Comparison of ENCODE assay signal across 17 mouse cellular contexts in the genomic region with DNA sequence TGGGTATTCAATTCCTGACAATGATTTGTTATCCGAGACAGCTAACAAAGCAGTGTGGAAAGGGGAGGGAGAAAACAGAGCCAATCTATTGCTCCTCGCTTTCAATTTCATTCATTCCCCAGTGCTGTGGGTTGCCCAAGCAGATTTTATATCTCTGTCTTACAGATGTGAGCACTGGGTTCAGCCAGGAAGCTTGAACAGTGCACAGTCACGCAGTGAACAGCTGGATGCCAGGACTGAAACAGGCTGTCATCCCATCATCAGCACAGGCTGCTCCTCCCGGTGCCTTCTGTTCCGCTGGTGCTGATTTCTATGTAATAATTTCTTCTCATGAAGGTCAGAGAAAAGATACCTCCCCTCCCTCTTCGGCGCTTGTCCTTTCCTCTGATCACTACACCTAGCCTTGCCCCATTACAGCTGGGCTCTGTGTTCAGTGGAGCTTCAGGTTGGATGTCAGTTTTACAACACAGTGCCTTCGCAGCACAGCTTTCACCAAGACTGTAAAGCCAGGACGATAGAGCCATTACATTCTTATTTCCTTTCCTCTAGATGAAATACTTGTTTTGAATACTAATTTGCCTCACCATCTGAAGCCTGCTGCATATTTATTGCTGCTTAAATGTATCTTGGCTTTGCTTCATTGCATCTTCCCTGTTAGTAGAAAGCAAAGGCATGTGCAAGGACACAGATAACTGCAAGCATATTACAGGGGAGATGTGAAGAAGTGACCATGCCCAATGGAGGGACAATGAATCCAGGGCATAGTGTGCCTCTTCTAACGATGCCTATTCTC. TPM values are rescaled to one million over a fixed set of nuclear protein-coding genes. Genes with fewer than 3 reads are reported as not detected.
A peak's percentile ranks its signal among the peaks of the same experiment; 100 is the strongest.
DNase-seq lines count a peak whose midpoint lies in the region; ATAC-seq and TF ChIP-seq lines count a peak whose summit lies in the region.
"Had no signal": no experiment of that assay in that cellular context is flagged by ENCODE, and none has a peak within 500 bp of the region (broad histone marks: within the 10 kb centered on the region; RNA-seq: fewer than 3 reads in every experiment).

No protein-coding gene starts in this region.

- no peaks in the 10 kb centered on the region for H3K9me3 ChIP-seq in forebrain, embryonic 13.5 days (replicated peaks)
- H3K9me3 ChIP-seq in forebrain, embryonic 11.5 days (ENCODE audit: control insufficient read depth, low read length): no peaks in the 10 kb centered on the region
- no peaks in the 10 kb centered on the region for H3K9me3 ChIP-seq in kidney, postnatal 0 days (replicated peaks; ENCODE audit: low read length)
- H3K9me3 ChIP-seq in hindbrain, embryonic 14.5 days (ENCODE audit: control insufficient read depth, low read length): 0 out of 2 replicates have a peak, but pooled peaks cover 5% of the 10 kb centered on the region
- H3K9me3 ChIP-seq in neural tube, embryonic 13.5 days: 0 out of 2 replicates have a peak, but pooled peaks cover 5% of the 10 kb centered on the region
- H3K9me3 ChIP-seq: liver, embryonic 13.5 days; megakaryocyte, embryonic 14.5 days had no signal

- WGBS in forebrain, embryonic 13.5 days: 63% methylated on average over 10 of the region's 10 CpGs
- WGBS in forebrain, embryonic 11.5 days: 81% methylated on average over 10 of the region's 10 CpGs
- WGBS in kidney, postnatal 0 days: 31% methylated on average over 10 of the region's 10 CpGs
- WGBS in hindbrain, embryonic 14.5 days: 41% methylated on average over 10 of the region's 10 CpGs
- WGBS in neural tube, embryonic 13.5 days: 33% methylated on average over 10 of the region's 10 CpGs

- H3K27me3 ChIP-seq in forebrain, embryonic 13.5 days: no peaks in the 10 kb centered on the region
- no peaks in the 10 kb centered on the region for H3K27me3 ChIP-seq in forebrain, embryonic 11.5 days (ENCODE audit: control insufficient read depth, insufficient read depth, low read length)
- no peaks in the 10 kb centered on the region for H3K27me3 ChIP-seq in kidney, postnatal 0 days (ENCODE audit: insufficient read depth, low read length)
- H3K27me3 ChIP-seq in hindbrain, embryonic 14.5 days (ENCODE audit: control insufficient read depth, insufficient read depth, low read length): no peaks in the 10 kb centered on the region
- H3K27me3 ChIP-seq in neural tube, embryonic 13.5 days: no peaks in the 10 kb centered on the region
- H3K27me3 ChIP-seq: liver, embryonic 13.5 days; megakaryocyte, embryonic 14.5 days had no signal

- peaks cover 15% of the 10 kb centered on the region; the same call in 1 of the 2 replicates for H3K36me3 ChIP-seq in forebrain, embryonic 13.5 days (ENCODE audit: poor library complexity, severe bottlenecking)
- H3K36me3 ChIP-seq in forebrain, embryonic 11.5 days (ENCODE audit: control insufficient read depth, insufficient read depth, low read length): no peaks in the 10 kb centered on the region
- no peaks in the 10 kb centered on the region for H3K36me3 ChIP-seq in kidney, postnatal 0 days (ENCODE audit: insufficient read depth, low read length)
- H3K36me3 ChIP-seq in hindbrain, embryonic 14.5 days (replicated peaks; ENCODE audit: control insufficient read depth, insufficient read depth): peaks cover 33% of the 10 kb centered on the region
- peaks cover 22% of the 10 kb centered on the region for H3K36me3 ChIP-seq in neural tube, embryonic 13.5 days
- H3K36me3 ChIP-seq: liver, embryonic 13.5 days had no signal

- TF ChIP-seq CTCF in kidney, postnatal 0 days (IDR thresholded peaks at IDR 0.05; ENCODE audit: low read depth): no peak

- H3K4me2 ChIP-seq in forebrain, embryonic 13.5 days: no peak overlapping the region
- H3K4me2 ChIP-seq in forebrain, embryonic 11.5 days (ENCODE audit: low read depth, low read length, severe bottlenecking): no peak overlapping the region
- no peak overlapping the region for H3K4me2 ChIP-seq in kidney, postnatal 0 days (ENCODE audit: low read length)
- peak overlapping the region; percentile 15; the same call in 1 of the 2 replicates for H3K4me2 ChIP-seq in hindbrain, embryonic 14.5 days (replicated peaks)
- peak overlapping the region; percentile 33 for H3K4me2 ChIP-seq in neural tube, embryonic 13.5 days
- H3K4me2 ChIP-seq: liver, embryonic 13.5 days had no signal

- H3K4me1 ChIP-seq in forebrain, embryonic 13.5 days: no peaks in the 10 kb centered on the region
- H3K4me1 ChIP-seq in forebrain, embryonic 11.5 days (replicated peaks; ENCODE audit: control insufficient read depth, insufficient read depth, low read length): no peaks in the 10 kb centered on the region
- H3K4me1 ChIP-seq in kidney, postnatal 0 days (replicated peaks; ENCODE audit: insufficient read depth, low read length): no peaks in the 10 kb centered on the region
- H3K4me1 ChIP-seq in hindbrain, embryonic 14.5 days (replicated peaks; ENCODE audit: control insufficient read depth, insufficient read depth, low read length): peaks cover 20% of the 10 kb centered on the region
- H3K4me1 ChIP-seq in neural tube, embryonic 13.5 days (replicated peaks): peaks cover 27% of the 10 kb centered on the region
- H3K4me1 ChIP-seq: liver, embryonic 13.5 days; megakaryocyte, embryonic 14.5 days had no signal

- H3K4me3 ChIP-seq in forebrain, embryonic 13.5 days: no peak overlapping the region
- H3K4me3 ChIP-seq in forebrain, embryonic 11.5 days (ENCODE audit: low read depth, low read length): no peak overlapping the region
- no peak overlapping the region for H3K4me3 ChIP-seq in kidney, postnatal 0 days (replicated peaks; ENCODE audit: low read depth, low read length)
- no peak overlapping the region for H3K4me3 ChIP-seq in hindbrain, embryonic 14.5 days (replicated peaks; ENCODE audit: low read length)
- no peak overlapping the region for H3K4me3 ChIP-seq in neural tube, embryonic 13.5 days
- H3K4me3 ChIP-seq: gastrocnemius, adult 2 months; liver, embryonic 13.5 days; megakaryocyte, embryonic 14.5 days had no signal

- DNase-seq in forebrain, embryonic 11.5 days (ENCODE audit: low spot score): no peak
- peak; percentile 44 for DNase-seq in kidney, postnatal 0 days (ENCODE audit: low spot score)
- no peak for DNase-seq in kidney, adult 11 months
- DNase-seq in hindbrain, embryonic 14.5 days (ENCODE audit: low spot score): peak; percentile 56
- DNase-seq in adrenal gland, postnatal 14 days: no peak
- DNase-seq in adipocyte (ENCODE audit: low spot score): no peak
- DNase-seq: adrenal gland, postnatal 36 days; cerebellum, postnatal 36 days; gastrocnemius, adult 2 months; heart, adult 11 months; kidney, postnatal 25 days; liver, embryonic 13.5 days; thymus, adult 2 months had no signal

- peak overlapping the region; percentile 76 for H3K27ac ChIP-seq in forebrain, embryonic 13.5 days
- H3K27ac ChIP-seq in forebrain, embryonic 11.5 days (ENCODE audit: low read depth, low read length): no peak overlapping the region
- H3K27ac ChIP-seq in kidney, postnatal 0 days: no peak overlapping the region
- H3K27ac ChIP-seq in hindbrain, embryonic 14.5 days: peak overlapping the region; percentile 89
- peak overlapping the region; percentile 91 for H3K27ac ChIP-seq in neural tube, embryonic 13.5 days (replicated peaks)
- H3K27ac ChIP-seq: gastrocnemius, adult 2 months; liver, embryonic 13.5 days had no signal

- peak; percentile 78 for ATAC-seq in forebrain, embryonic 13.5 days
- ATAC-seq in forebrain, embryonic 11.5 days (replicated peaks; ENCODE audit: low FRiP score): no peak
- no peak for ATAC-seq in kidney, postnatal 0 days (replicated peaks; ENCODE audit: low FRiP score, low read depth)
- peak; percentile 75 for ATAC-seq in hindbrain, embryonic 14.5 days (ENCODE audit: low FRiP score)
- peak; percentile 90 for ATAC-seq in neural tube, embryonic 13.5 days (ENCODE audit: low read depth)
- ATAC-seq: lung, postnatal 0 days had no signal

- no peak overlapping the region for H3K9ac ChIP-seq in forebrain, embryonic 13.5 days
- no peak overlapping the region for H3K9ac ChIP-seq in forebrain, embryonic 11.5 days (ENCODE audit: low read length)
- H3K9ac ChIP-seq in kidney, postnatal 0 days (ENCODE audit: low read depth, low read length): no peak overlapping the region
- peak overlapping the region; percentile 37 for H3K9ac ChIP-seq in hindbrain, embryonic 14.5 days
- 0 out of 2 replicates have a peak overlapping the region, but pooled peaks have one; percentile 55 for H3K9ac ChIP-seq in neural tube, embryonic 13.5 days
- H3K9ac ChIP-seq: liver, embryonic 13.5 days had no signal

RNA-seq across cellular contexts. Expression of gene Elmod1, which starts 59.0 kb away (rescaled TPM):
- 12.1 and 14.2 TPM in 2 replicates for polyA plus RNA-seq in forebrain, embryonic 13.5 days (2015; fragmentation: Nextera tagmentation; extraction: Ambion mirVana)
- 2.8 and 2.9 TPM in 2 replicates for polyA plus RNA-seq in forebrain, embryonic 11.5 days (2014; fragmentation: Nextera tagmentation; extraction: Ambion mirVana)
- polyA plus RNA-seq in kidney, postnatal 0 days (2015; fragmentation: Nextera tagmentation; extraction: Ambion mirVana): 0.33 and 0.48 TPM in 2 replicates
- 20.0 and 23.9 TPM in 2 replicates for polyA plus RNA-seq in hindbrain, embryonic 14.5 days (2014; fragmentation: Nextera tagmentation; extraction: Ambion mirVana)
- 17.3 TPM in 2 replicates for polyA plus RNA-seq in neural tube, embryonic 13.5 days (2015; fragmentation: Nextera tagmentation; extraction: Ambion mirVana)
- total RNA-seq in adrenal gland, postnatal 14 days (2021): 3.8 and 3.9 TPM in 2 replicates

Comparison
In these comparisons a context has a peak if more than half of its experiments do, and no peak if none do; other contexts are left out.
1. ATAC-seq: peak in forebrain, embryonic 13.5 days (single experiment), hindbrain, embryonic 14.5 days (single experiment) and neural tube, embryonic 13.5 days (single experiment); none in forebrain, embryonic 11.5 days (single experiment) and kidney, postnatal 0 days (single experiment).
2. H3K27ac ChIP-seq: peak in forebrain, embryonic 13.5 days (single experiment), hindbrain, embryonic 14.5 days (single experiment) and neural tube, embryonic 13.5 days (single experiment); none in forebrain, embryonic 11.5 days (single experiment) and kidney, postnatal 0 days (single experiment).
3. DNase-seq: peak in kidney, postnatal 0 days (single experiment) and hindbrain, embryonic 14.5 days (single experiment); none in forebrain, embryonic 11.5 days (single experiment), kidney, adult 11 months (single experiment), adrenal gland, postnatal 14 days (single experiment) and adipocyte (single experiment).
4. H3K4me2 ChIP-seq: peak in hindbrain, embryonic 14.5 days (single experiment) and neural tube, embryonic 13.5 days (single experiment); none in forebrain, embryonic 13.5 days (single experiment), forebrain, embryonic 11.5 days (single experiment) and kidney, postnatal 0 days (single experiment).
5. H3K9ac ChIP-seq: peak in hindbrain, embryonic 14.5 days (single experiment) and neural tube, embryonic 13.5 days (single experiment); none in forebrain, embryonic 13.5 days (single experiment), forebrain, embryonic 11.5 days (single experiment) and kidney, postnatal 0 days (single experiment).